Mouse (Mus musculus): ENCODE data around the gene Iqsec2. TPM values are rescaled to one million over a fixed set of nuclear protein-coding genes. Genes with fewer than 3 reads are reported as not detected.

Iqsec2 gene
- total RNA-seq, 2 experiments from 2014 or later: 57.9 to 59.3 TPM

Other genes starting within 250 kb of the Iqsec2 start
- 100 to 1,000 TPM; 151 to 152 TPM for gene Hsd17b10, start 142.4 kb upstream of the Iqsec2 start, total RNA-seq (2021)
- 1 to 10 TPM in 1 of 2 experiments, under 1 TPM in 1; 0.60 to 1.1 TPM for gene Ribc1, start 128.0 kb upstream of the Iqsec2 start, total RNA-seq (2021)
- gene Smc1a, start 127.8 kb upstream of the Iqsec2 start, total RNA-seq (2021): 10 to 100 TPM; 50.1 to 51.2 TPM
- gene Kdm5c, start 88.8 kb downstream of the Iqsec2 start, total RNA-seq (2021): 10 to 100 TPM; 41.9 to 70.5 TPM
- 1 to 10 TPM; 3.0 to 3.5 TPM for gene Kantr, start 183.2 kb downstream of the Iqsec2 start, total RNA-seq (2021)
- gene Tspyl2, start 198.2 kb downstream of the Iqsec2 start, total RNA-seq (2021): 10 to 100 TPM; 13.5 to 14.6 TPM
- 1 to 10 TPM; 3.4 to 3.9 TPM for gene Gpr173, start 224.4 kb downstream of the Iqsec2 start, total RNA-seq (2021)

Measured in heart, postnatal 4 days (tissue).